Mouse (Mus musculus): ENCODE measurements around the gene Fmnl2. TPM values are rescaled to one million over a fixed set of nuclear protein-coding genes. Genes with fewer than 3 reads are reported as not detected.

Fmnl2 gene
- polyA plus RNA-seq, 1 experiment from 2014 or later = 8.6 TPM

- H3K4me2 ChIP-seq = no peak overlapping the region
- no peak for ATAC-seq (ENCODE audit: low FRiP score, low read depth)
- H3K9me3 ChIP-seq = no peaks in the 10 kb centered on the region
- WGBS = 83% methylated on average over 7 of the region's 7 CpGs
- no peaks in the 10 kb centered on the region for H3K36me3 ChIP-seq
- no peaks in the 10 kb centered on the region for H3K27me3 ChIP-seq
- H3K27ac ChIP-seq (replicated peaks) = no peak overlapping the region
- H3K4me1 ChIP-seq (replicated peaks) = peaks cover 37% of the 10 kb centered on the region
- no peak overlapping the region for H3K9ac ChIP-seq
- H3K4me3 ChIP-seq = no peak overlapping the region
Observed at GRCm38 (mm10) chr2:52981126-52981525, 123.5 kb downstream of the Fmnl2 start.

GRCm38 (mm10) chr2:52981595-52981994, 123.9 kb downstream of the Fmnl2 start:
- Histone ChIP-seq H3K4me2 (no peak overlapping the region), H3K27me3 (no peaks in the 10 kb centered on the region), H3K4me3 (no peak overlapping the region), H3K4me1 (replicated peaks) (peaks cover 37% of the 10 kb centered on the region), H3K9me3 (no peaks in the 10 kb centered on the region), H3K36me3 (no peaks in the 10 kb centered on the region), H3K9ac (no peak overlapping the region), H3K27ac (replicated peaks) (no peak overlapping the region)
- ATAC-seq (ENCODE audit: low FRiP score, low read depth) = no peak
- WGBS = 90% methylated on average over 8 of the region's 8 CpGs

GRCm38 (mm10) chr2:52982502-52982901, 124.8 kb downstream of the Fmnl2 start:
- 91% methylated on average over 3 of the region's 3 CpGs for WGBS
- Histone ChIP-seq H3K4me3 (no peak overlapping the region), H3K9me3 (no peaks in the 10 kb centered on the region), H3K27ac (replicated peaks) (no peak overlapping the region), H3K4me1 (replicated peaks) (peaks cover 42% of the 10 kb centered on the region), H3K9ac (no peak overlapping the region), H3K4me2 (no peak overlapping the region), H3K27me3 (no peaks in the 10 kb centered on the region), H3K36me3 (no peaks in the 10 kb centered on the region)
- no peak for ATAC-seq (ENCODE audit: low FRiP score, low read depth)

GRCm38 (mm10) chr2:52984556-52984955, 126.9 kb downstream of the Fmnl2 start:
- no peak overlapping the region for H3K4me3 ChIP-seq
- no peaks in the 10 kb centered on the region for H3K27me3 ChIP-seq
- no peak for ATAC-seq (ENCODE audit: low FRiP score, low read depth)
- H3K27ac ChIP-seq (replicated peaks) = no peak overlapping the region
- peaks cover 45% of the 10 kb centered on the region for H3K4me1 ChIP-seq (replicated peaks)
- H3K4me2 ChIP-seq = no peak overlapping the region
- H3K36me3 ChIP-seq = no peaks in the 10 kb centered on the region
- 88% methylated on average over 1 of the region's 1 CpGs for WGBS
- no peak overlapping the region for H3K9ac ChIP-seq
- H3K9me3 ChIP-seq = no peaks in the 10 kb centered on the region

GRCm38 (mm10) chr2:52985167-52985566, 127.5 kb downstream of the Fmnl2 start:
- peak overlapping the region; percentile 47; the same call in 1 of the 2 replicates for H3K27ac ChIP-seq (replicated peaks)
- peaks cover 39% of the 10 kb centered on the region for H3K4me1 ChIP-seq (replicated peaks)
- H3K27me3 ChIP-seq = no peaks in the 10 kb centered on the region
- 40% methylated on average over 4 of the region's 4 CpGs for WGBS
- H3K4me3 ChIP-seq = no peak overlapping the region
- H3K9ac ChIP-seq = no peak overlapping the region
- no peak overlapping the region for H3K4me2 ChIP-seq
- no peaks in the 10 kb centered on the region for H3K9me3 ChIP-seq
- peak; percentile 32; the same call in 1 of the 2 replicates for ATAC-seq (ENCODE audit: low FRiP score, low read depth)
- H3K36me3 ChIP-seq = no peaks in the 10 kb centered on the region

DNA sequence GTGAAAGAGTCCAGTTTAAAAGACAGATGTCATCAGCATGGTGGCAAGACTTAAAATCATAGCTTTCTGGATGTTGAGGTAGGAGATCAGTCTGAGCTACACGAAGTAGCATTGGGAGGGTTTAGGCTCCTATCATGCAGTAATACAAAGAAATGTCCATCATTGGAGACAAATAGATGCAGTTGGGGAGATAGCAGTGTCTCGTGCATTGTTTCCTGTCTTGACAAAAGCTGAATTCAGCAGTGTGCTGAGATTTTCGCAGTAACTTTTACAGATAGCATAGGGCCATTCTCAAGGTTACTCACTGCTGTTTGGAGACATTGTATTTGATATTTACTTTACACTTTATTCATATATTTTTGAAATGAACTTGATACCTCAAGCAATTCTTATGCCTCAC, 128.7 kb downstream of the Fmnl2 start:
- H3K36me3 ChIP-seq = no peaks in the 10 kb centered on the region
- no peaks in the 10 kb centered on the region for H3K9me3 ChIP-seq
- H3K27ac ChIP-seq (replicated peaks) = no peak overlapping the region
- 79% methylated on average over 3 of the region's 3 CpGs for WGBS
- no peak for ATAC-seq (ENCODE audit: low FRiP score, low read depth)
- peaks cover 27% of the 10 kb centered on the region for H3K4me1 ChIP-seq (replicated peaks)
- H3K9ac ChIP-seq = no peak overlapping the region
- H3K4me2 ChIP-seq = no peak overlapping the region
- no peak overlapping the region for H3K4me3 ChIP-seq
- no peaks in the 10 kb centered on the region for H3K27me3 ChIP-seq

- no peak overlapping the region for H3K9ac ChIP-seq
- peaks cover 29% of the 10 kb centered on the region for H3K4me1 ChIP-seq (replicated peaks)
- ATAC-seq (ENCODE audit: low FRiP score, low read depth) = no peak
- H3K36me3 ChIP-seq = no peaks in the 10 kb centered on the region
- H3K27ac ChIP-seq (replicated peaks) = 0 out of 2 replicates have a peak overlapping the region, but pooled peaks have one; percentile 55
- no peaks in the 10 kb centered on the region for H3K9me3 ChIP-seq
- WGBS = 96% methylated on average over 6 of the region's 6 CpGs
- no peaks in the 10 kb centered on the region for H3K27me3 ChIP-seq
- no peak overlapping the region for H3K4me3 ChIP-seq
- no peak overlapping the region for H3K4me2 ChIP-seq
Observed at GRCm38 (mm10) chr2:52987035-52987434, 129.4 kb downstream of the Fmnl2 start.

- 58% methylated on average over 11 of the region's 11 CpGs for WGBS
- 0 out of 2 replicates have a peak overlapping the region, but pooled peaks have one; percentile 3 for H3K4me2 ChIP-seq
- no peaks in the 10 kb centered on the region for H3K27me3 ChIP-seq
- ATAC-seq (ENCODE audit: low FRiP score, low read depth) = peak; percentile 20; the same call in 1 of the 2 replicates
- no peak overlapping the region for H3K9ac ChIP-seq
- no peak overlapping the region for H3K4me3 ChIP-seq
- no peaks in the 10 kb centered on the region for H3K36me3 ChIP-seq
- H3K27ac ChIP-seq (replicated peaks) = peak overlapping the region; percentile 55
- no peaks in the 10 kb centered on the region for H3K9me3 ChIP-seq
- H3K4me1 ChIP-seq (replicated peaks) = peaks cover 29% of the 10 kb centered on the region
Observed at GRCm38 (mm10) chr2:52987637-52988295, 130.1 kb downstream of the Fmnl2 start.

GRCm38 (mm10) chr2:52989316-52989715, 131.7 kb downstream of the Fmnl2 start:
- Histone ChIP-seq H3K36me3 (no peaks in the 10 kb centered on the region), H3K4me3 (no peak overlapping the region), H3K27ac (replicated peaks) (no peak overlapping the region), H3K9ac (no peak overlapping the region), H3K4me1 (replicated peaks) (peaks cover 29% of the 10 kb centered on the region), H3K27me3 (no peaks in the 10 kb centered on the region), H3K9me3 (no peaks in the 10 kb centered on the region), H3K4me2 (no peak overlapping the region)
- no peak for ATAC-seq (ENCODE audit: low FRiP score, low read depth)
- 83% methylated on average over 4 of the region's 4 CpGs for WGBS

- ATAC-seq (ENCODE audit: low FRiP score, low read depth) = no peak
- 75% methylated on average over 9 of the region's 9 CpGs for WGBS
Observed at GRCm38 (mm10) chr2:52990874-52991687, 133.4 kb downstream of the Fmnl2 start.

DNA sequence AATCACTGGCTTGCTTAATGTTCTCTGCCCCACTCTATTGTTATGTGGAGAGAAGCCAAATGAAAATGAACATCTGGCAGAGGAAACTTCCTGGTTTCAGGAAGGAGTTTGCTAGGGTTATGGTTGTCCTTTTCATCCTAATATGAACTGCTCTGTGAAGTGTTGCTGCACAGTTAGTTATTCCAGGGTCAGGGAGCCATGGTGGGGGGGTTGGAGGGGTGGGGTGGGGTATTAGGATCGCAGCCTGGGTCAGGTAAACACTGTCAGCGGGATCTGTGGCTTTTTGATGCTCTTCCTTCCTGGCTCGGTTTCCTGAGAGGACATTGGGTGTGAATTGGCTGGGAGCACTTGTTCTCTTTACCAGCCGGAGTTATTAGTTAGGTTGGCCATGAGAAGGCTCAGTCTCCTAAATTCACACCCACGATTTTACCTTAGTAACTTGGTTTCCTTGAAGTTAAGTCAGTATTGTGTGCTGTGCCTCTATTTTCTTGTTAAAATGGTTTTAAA, 134.1 kb downstream of the Fmnl2 start:
- Histone ChIP-seq H3K4me2 (no peak overlapping the region), H3K4me3 (no peak overlapping the region), H3K9me3 (no peaks in the 10 kb centered on the region), H3K27me3 (no peaks in the 10 kb centered on the region), H3K9ac (no peak overlapping the region), H3K36me3 (no peaks in the 10 kb centered on the region), H3K27ac (replicated peaks) (peak overlapping the region; percentile 61; the same call in 1 of the 2 replicates), H3K4me1 (replicated peaks) (peaks cover 20% of the 10 kb centered on the region)
- no peak for ATAC-seq (ENCODE audit: low FRiP score, low read depth)
- WGBS = 86% methylated on average over 5 of the region's 5 CpGs

More at GRCm38 (mm10) chr2:52990874-52991687, 133.4 kb downstream of the Fmnl2 start:
- H3K4me2 ChIP-seq = no peak overlapping the region
- H3K4me1 ChIP-seq (replicated peaks) = peaks cover 20% of the 10 kb centered on the region
- no peaks in the 10 kb centered on the region for H3K27me3 ChIP-seq
- H3K9ac ChIP-seq = no peak overlapping the region
- no peak overlapping the region for H3K4me3 ChIP-seq
- H3K9me3 ChIP-seq = no peaks in the 10 kb centered on the region
- peak overlapping the region; percentile 61; the same call in 1 of the 2 replicates for H3K27ac ChIP-seq (replicated peaks)
- no peaks in the 10 kb centered on the region for H3K36me3 ChIP-seq

- Histone ChIP-seq H3K4me3 (no peak overlapping the region), H3K27me3 (no peaks in the 10 kb centered on the region), H3K36me3 (no peaks in the 10 kb centered on the region), H3K4me1 (replicated peaks) (peaks cover 13% of the 10 kb centered on the region), H3K9ac (no peak overlapping the region), H3K9me3 (no peaks in the 10 kb centered on the region), H3K27ac (replicated peaks) (no peak overlapping the region), H3K4me2 (no peak overlapping the region)
- no peak for ATAC-seq (ENCODE audit: low FRiP score, low read depth)
- WGBS = 86% methylated on average over 7 of the region's 7 CpGs
Observed at GRCm38 (mm10) chr2:52993241-52993640, 135.6 kb downstream of the Fmnl2 start.

Data from hindbrain, embryonic 15.5 days (tissue).